Mouse (Mus musculus) G1E (cell line): Measurements from ENCODE around the gene Cdca7l. TPM values are rescaled to one million over a fixed set of nuclear protein-coding genes. Genes with fewer than 3 reads are reported as not detected.
A peak's percentile ranks its signal among the peaks of the same experiment; 100 is the strongest.

Source experiments
- ATAC-seq: 2 replicates; pipeline ENCODE4 v1.8.0; 2016; ENCODE audit warnings: mild to moderate bottlenecking; ENCODE audit not compliant: insufficient number of reproducible peaks, poor library complexity, low FRiP score, severe bottlenecking; ENCODE audit errors: extremely low read depth
- DNase-seq: peaks from one replicate; pipeline ENCODE4 v3.0.0; 2012; ENCODE audit warnings: low spot score
- H3K27me3 ChIP-seq: 2 replicates; pipeline ENCODE4 v1.6.1; 2012; ENCODE audit warnings: mild to moderate bottlenecking, low read length, inconsistent platforms; ENCODE audit not compliant: insufficient read depth
- H3K36me3 ChIP-seq: replicated peaks from 2 replicates; pipeline ENCODE3; 2012; ENCODE audit warnings: mild to moderate bottlenecking, inconsistent platforms
- H3K4me1 ChIP-seq: 2 replicates; pipeline ENCODE4 v1.6.1; 2012; ENCODE audit warnings: low read depth, low read length, inconsistent platforms, mixed read lengths; ENCODE audit not compliant: insufficient read depth
- H3K4me3 ChIP-seq: 2 replicates; pipeline ENCODE4 v1.5.1; 2012; ENCODE audit warnings: low read depth, mild to moderate bottlenecking, inconsistent platforms, low read length, moderate library complexity, mixed read lengths
- H3K9me3 ChIP-seq: replicated peaks from 2 replicates; pipeline ENCODE4 v1.6.1; 2012; ENCODE audit warnings: inconsistent platforms
- CTCF ChIP-seq: IDR thresholded peaks from 2 replicates; pipeline ENCODE4 v1.5.1; 2012; ENCODE audit warnings: low read depth, low read length, inconsistent platforms, mixed read lengths
- GATA1 ChIP-seq: IDR thresholded peaks from 2 replicates; pipeline ENCODE4 v1.6.1; 2012; ENCODE audit warnings: borderline replicate concordance, low read length, inconsistent platforms, mixed read lengths
- GATA2 ChIP-seq: IDR thresholded peaks from 2 replicates; pipeline ENCODE4 v1.6.1; 2012; ENCODE audit warnings: low read depth, low read length, inconsistent platforms, borderline replicate concordance
- POLR2AphosphoS5 ChIP-seq: IDR thresholded peaks from 2 replicates; pipeline ENCODE4 v1.6.1; 2012; ENCODE audit warnings: low read depth, low read length, inconsistent platforms; ENCODE audit not compliant: insufficient replicate concordance
- TAL1 ChIP-seq: conservative IDR thresholded peaks from 2 replicates; pipeline ENCODE4 v1.6.1; 2012; ENCODE audit warnings: low read depth, low read length, inconsistent platforms, mixed read lengths
- polyA plus RNA-seq: library from polyadenylated mRNA; stranded (reverse); fragments of >175 nt; gene quantifications from 2 replicates; pipeline ENCODE4 v1.2.3, GENCODE M21; 2012
- total RNA-seq, 2 experiments: library from RNA; stranded (forward) in 1 of 2; stranded (reverse) in 1 of 2; fragments of 200-1000 nt in 1 of 2; fragments of >200 nt in 1 of 2; fragmentation: Nextera tagmentation in 1 of 2; gene quantifications; 2 replicates each; pipeline ENCODE4 v1.2.3; 2014 to 2017

Gene Cdca7l
- total and polyA plus RNA-seq, 3 experiments = 6.8 to 19.9 (median 15.0) TPM

- H3K27me3 ChIP-seq = peaks cover 5% of the 10 kb centered on the region; the same call in 1 of the 2 replicates
- no peak for TF ChIP-seq GATA1
- TF ChIP-seq POLR2AphosphoS5 = no peak
- TF ChIP-seq TAL1 = no peak
- no peak for TF ChIP-seq CTCF
- TF ChIP-seq GATA2 = no peak
- H3K4me3 ChIP-seq = no peak overlapping the region
- H3K4me1 ChIP-seq = peaks cover 5% of the 10 kb centered on the region
- no peak for DNase-seq
- H3K9me3 ChIP-seq = peaks cover 23% of the 10 kb centered on the region
- H3K36me3 ChIP-seq = no peaks in the 10 kb centered on the region
- no peak for ATAC-seq
Observed at GRCm38 (mm10) chr12:117840705-117841104, 36.6 kb downstream of the Cdca7l start.

- H3K4me1 ChIP-seq = peaks cover 5% of the 10 kb centered on the region
- ATAC-seq (no peak), DNase-seq (no peak)
- H3K9me3 ChIP-seq = peaks cover 25% of the 10 kb centered on the region
- no peak overlapping the region for H3K4me3 ChIP-seq
- H3K36me3 ChIP-seq = no peaks in the 10 kb centered on the region
- peaks cover 5% of the 10 kb centered on the region; the same call in 1 of the 2 replicates for H3K27me3 ChIP-seq
- TF ChIP-seq CTCF = no peak
- TF ChIP-seq TAL1 = no peak
Observed at GRCm38 (mm10) chr12:117842676-117843075, 38.6 kb downstream of the Cdca7l start.

- peaks cover 5% of the 10 kb centered on the region for H3K4me1 ChIP-seq
- peaks cover 3% of the 10 kb centered on the region; the same call in 1 of the 2 replicates for H3K27me3 ChIP-seq
- peak overlapping the region; percentile 74 for H3K4me3 ChIP-seq
- TF ChIP-seq CTCF = no peak
- TF ChIP-seq GATA2 = no peak
- no peak for TF ChIP-seq POLR2AphosphoS5
- ATAC-seq (peak; percentile 25), DNase-seq (peak; percentile 21)
- peaks cover 25% of the 10 kb centered on the region for H3K9me3 ChIP-seq
- H3K36me3 ChIP-seq = no peaks in the 10 kb centered on the region
Observed at GRCm38 (mm10) chr12:117843302-117844074, 39.4 kb downstream of the Cdca7l start.

GRCm38 (mm10) chr12:117844075-117844408 lies 40.0 kb downstream of the Cdca7l start:
- ATAC-seq = no peak

GRCm38 (mm10) chr12:117844917-117845316 lies 40.8 kb downstream of the Cdca7l start:
- no peaks in the 10 kb centered on the region for H3K27me3 ChIP-seq
- TF ChIP-seq TAL1 = no peak
- TF ChIP-seq POLR2AphosphoS5 = no peak
- no peak for TF ChIP-seq GATA1
- no peak for TF ChIP-seq CTCF
- TF ChIP-seq GATA2 = no peak
- no peaks in the 10 kb centered on the region for H3K36me3 ChIP-seq
- H3K4me1 ChIP-seq = peaks cover 5% of the 10 kb centered on the region
- no peak overlapping the region for H3K4me3 ChIP-seq
- peaks cover 22% of the 10 kb centered on the region for H3K9me3 ChIP-seq
- ATAC-seq (no peak), DNase-seq (no peak)

More at GRCm38 (mm10) chr12:117844075-117844408, 40.0 kb downstream of the Cdca7l start:
- Histone ChIP-seq H3K36me3 (no peaks in the 10 kb centered on the region), H3K9me3 (peaks cover 25% of the 10 kb centered on the region), H3K4me3 (peak overlapping the region; percentile 74), H3K4me1 (peaks cover 5% of the 10 kb centered on the region), H3K27me3 (no peaks in the 10 kb centered on the region)
- TF ChIP-seq POLR2AphosphoS5 (no peak), CTCF (no peak), GATA1 (no peak), TAL1 (no peak), GATA2 (no peak)
- peak; percentile 8 for DNase-seq

GRCm38 (mm10) chr12:117848621-117849020 lies 44.5 kb downstream of the Cdca7l start:
- Histone ChIP-seq H3K36me3 (peaks cover 3% of the 10 kb centered on the region), H3K4me3 (no peak overlapping the region), H3K4me1 (peaks cover 3% of the 10 kb centered on the region), H3K9me3 (peaks cover 21% of the 10 kb centered on the region), H3K27me3 (no peaks in the 10 kb centered on the region)
- TF ChIP-seq POLR2AphosphoS5 (no peak), GATA1 (no peak), GATA2 (no peak)
- DNase-seq (no peak), ATAC-seq (no peak)
